20 mouse cellular contexts compared by ENCODE assay signal in the genomic region with DNA sequence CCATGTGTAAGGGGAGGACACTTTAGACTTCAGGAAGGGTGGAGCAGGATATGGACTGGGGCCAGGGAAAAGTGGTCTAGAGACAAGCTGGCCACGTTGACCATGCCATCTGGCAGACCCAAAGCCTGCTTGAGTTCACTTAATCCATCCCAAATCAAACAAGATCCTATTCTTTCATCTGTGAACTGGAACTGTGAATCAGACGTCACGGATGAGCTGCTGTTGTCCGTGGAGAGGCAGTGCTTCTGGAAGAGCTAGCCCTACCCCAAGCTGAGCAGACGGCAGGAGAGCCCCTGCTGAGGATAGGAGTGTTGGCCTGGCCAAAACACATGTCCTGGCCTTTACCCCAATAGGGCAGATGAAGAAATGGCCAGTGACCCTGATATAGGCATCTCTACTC. TPM values are rescaled to one million over a fixed set of nuclear protein-coding genes. Genes with fewer than 3 reads are reported as not detected.
"Had no signal": no experiment of that assay in that cellular context is flagged by ENCODE, and none has a peak within 500 bp of the region (broad histone marks: within the 10 kb centered on the region; RNA-seq: fewer than 3 reads in every experiment).

No protein-coding gene starts in this region.

- H3K36me3 ChIP-seq: limb, embryonic 10.5 days; liver, embryonic 15.5 days; neural tube, embryonic 15.5 days had no signal

- H3K27ac ChIP-seq: layer of hippocampus, adult 2 months; limb, embryonic 10.5 days; liver, embryonic 15.5 days; macrophage; neural tube, embryonic 15.5 days had no signal

- H3K4me3 ChIP-seq: layer of hippocampus, adult 2 months; limb, embryonic 10.5 days; liver, embryonic 15.5 days; megakaryocyte, embryonic 14.5 days; neural tube, embryonic 15.5 days had no signal

- DNase-seq: kidney, postnatal 36 days; lung, embryonic 14.5 days; right cerebral cortex, adult 18-20 months; right cerebral cortex, postnatal 25 days; thymus, adult 18-20 months; thymus, postnatal 14 days had no signal

- H3K9me3 ChIP-seq: limb, embryonic 10.5 days; liver, embryonic 15.5 days; neural tube, embryonic 15.5 days had no signal

- H3K4me1 ChIP-seq: limb, embryonic 10.5 days; neural tube, embryonic 15.5 days had no signal

- H3K27me3 ChIP-seq: liver, embryonic 15.5 days; neural tube, embryonic 15.5 days had no signal

- H3K4me2 ChIP-seq: liver, embryonic 11.5 days; liver, embryonic 15.5 days; lung, embryonic 14.5 days; midbrain, embryonic 11.5 days; neural tube, embryonic 15.5 days had no signal

- ATAC-seq: hindbrain, embryonic 16.5 days; inflammation-experienced regulatory T-cells, adult 6 months; intestine, postnatal 0 days; midbrain, embryonic 16.5 days had no signal

- H3K9ac ChIP-seq: liver, embryonic 15.5 days; lung, embryonic 14.5 days; neural tube, embryonic 15.5 days had no signal

RNA-seq across cellular contexts. Expression of a gene that starts 3.9 kb away (rescaled TPM):
- total RNA-seq: layer of hippocampus, adult 2 months; layer of hippocampus, postnatal 10 days had no signal
- polyA plus RNA-seq: hindbrain, embryonic 16.5 days; inflammation-experienced regulatory T-cells, adult 6 months; limb, embryonic 10.5 days; liver, embryonic 11.5 days; lung, embryonic 14.5 days; macrophage; midbrain, embryonic 11.5 days; midbrain, embryonic 16.5 days; neural tube, embryonic 11.5 days; neural tube, embryonic 15.5 days had no signal
